Mouse (Mus musculus): Measurements from ENCODE around the gene Bud23.

The Bud23 gene

GRCm38 (mm10) chr5:135016224-135016759 lies 48.5 kb downstream of the Bud23 start:
- DNase-seq, result no peak

- DNase-seq, result peak; percentile 95 to 96
These were observed 49.3 kb downstream of the Bud23 start for GRCm38 (mm10) chr5:135015497-135015896.

GRCm38 (mm10) chr5:135012671-135013441 lies 51.9 kb downstream of the Bud23 start:
- DNase-seq, result peak; percentile 89 to 94

- no peak for DNase-seq
These were observed 52.7 kb downstream of the Bud23 start for GRCm38 (mm10) chr5:135011809-135012613.

GRCm38 (mm10) chr5:135010841-135011743 lies 53.7 kb downstream of the Bud23 start:
- no peak for DNase-seq

GRCm38 (mm10) chr5:135010320-135010709 lies 54.4 kb downstream of the Bud23 start:
- no peak for DNase-seq

- peak; percentile 86 to 88 for DNase-seq
These were observed 55.0 kb downstream of the Bud23 start for GRCm38 (mm10) chr5:135009590-135010319.

- peak; percentile 97 to 98 for DNase-seq
These were observed 55.8 kb downstream of the Bud23 start, which contains the start of gene Abhd11 for GRCm38 (mm10) chr5:135008671-135009589. Gene Abhd11 (plus strand): TSS chr5:135009152.

- DNase-seq, result peak; percentile 41 to 79
These were observed 56.8 kb downstream of the Bud23 start for GRCm38 (mm10) chr5:135007802-135008571.
